Mouse (Mus musculus): ENCODE results near the gene Rnf214.

GRCm38 (mm10) chr9:45849528-45850408 lies 56.9 kb downstream of the Rnf214 start:
- TF ChIP-seq CTCF (IDR thresholded peaks at IDR 0.05) (no peak), EP300 (IDR thresholded peaks at IDR 0.05) (no peak)

Measured in lung, postnatal 0 days (tissue).